Mouse (Mus musculus) neural tube, embryonic 11.5 days (tissue): ENCODE results near the gene Atoh8. TPM values are rescaled to one million over a fixed set of nuclear protein-coding genes. Genes with fewer than 3 reads are reported as not detected.
A peak's percentile ranks its signal among the peaks of the same experiment; 100 is the strongest.

ENCODE experiments used
- ATAC-seq: fragments of 200-750 bp; cut with Nextera tagmentation; 2 replicates; pipeline ENCODE4 v1.8.0; 2017; ENCODE audit warnings: moderate number of reproducible peaks, mild to moderate bottlenecking, moderate TSS enrichment, moderate library complexity; ENCODE audit not compliant: insufficient read depth, low FRiP score, low TSS enrichment
- DNase-seq: peaks from one replicate; pipeline ENCODE4 v3.0.0-alpha.2; 2015; ENCODE audit warnings: low spot score
- H3K27ac ChIP-seq: fragments of 300-500 bp; sonication (generic); 2 replicates; pipeline ENCODE4 v1.5.1; 2014; ENCODE audit warnings: low read depth, mild to moderate bottlenecking, low read length
- H3K27me3 ChIP-seq: fragments of 300-500 bp; sonication (generic); 2 replicates; pipeline ENCODE4 v1.6.1; 2014; ENCODE audit warnings: mild to moderate bottlenecking, low read length, mixed read lengths; ENCODE audit not compliant: control insufficient read depth, insufficient read depth
- H3K36me3 ChIP-seq: fragments of 300-500 bp; sonication (generic); 2 replicates; pipeline ENCODE4 v1.6.1; 2014; ENCODE audit warnings: mild to moderate bottlenecking, low read length, moderate library complexity, mixed read lengths; ENCODE audit not compliant: control insufficient read depth, insufficient read depth
- H3K4me1 ChIP-seq: fragments of 300-500 bp; sonication (generic); 2 replicates; pipeline ENCODE4 v1.6.1; 2014; ENCODE audit warnings: low read length, mixed read lengths; ENCODE audit not compliant: control insufficient read depth, insufficient read depth
- H3K4me2 ChIP-seq: fragments of 300-500 bp; sonication (generic); 2 replicates; pipeline ENCODE4 v1.6.1; 2014; ENCODE audit warnings: low read depth, mild to moderate bottlenecking, moderate library complexity
- H3K4me3 ChIP-seq: fragments of 300-500 bp; sonication (generic); 2 replicates; pipeline ENCODE4 v1.5.1; 2014; ENCODE audit warnings: low read depth, low read length
- H3K9ac ChIP-seq: fragments of 300-500 bp; sonication (generic); 2 replicates; pipeline ENCODE4 v1.6.1; 2014; ENCODE audit warnings: mild to moderate bottlenecking, low read length
- H3K9me3 ChIP-seq: fragments of 300-500 bp; sonication (generic); 2 replicates; pipeline ENCODE4 v1.6.1; 2016; ENCODE audit warnings: low read length; ENCODE audit not compliant: control insufficient read depth
- WGBS: fragments of 180-500 bp; shearing (Covaris S2); extraction: QIAGEN DNeasy Blood & Tissue Kit; methylation state at CpG from one replicate; pipeline ENCODE4 v1.1.7; 2014; 5-methylcytosine and 5-hydroxymethylcytosine counted together
- polyA plus RNA-seq: library from polyadenylated mRNA; unstranded; fragments of >200 nt; fragmentation: Nextera tagmentation; extraction: Ambion mirVana; gene quantifications from 2 replicates; pipeline ENCODE4 v1.2.1, GENCODE M21; 2014

Atoh8 gene
- polyA plus RNA-seq, 1 experiment from 2014 or later, result 8.5 TPM

GRCm38 (mm10) chr6:72227665-72228265 is 7.6 kb downstream of the Atoh8 start:
- Histone ChIP-seq H3K36me3 (no peaks in the 10 kb centered on the region), H3K4me1 (peaks cover 11% of the 10 kb centered on the region), H3K27me3 (peaks cover 9% of the 10 kb centered on the region), H3K4me3 (no peak overlapping the region), H3K4me2 (no peak overlapping the region), H3K9ac (no peak overlapping the region), H3K27ac (no peak overlapping the region), H3K9me3 (no peaks in the 10 kb centered on the region)
- DNase-seq, result no peak
- no peak for ATAC-seq
- WGBS, result 88% methylated on average over 9 of the region's 9 CpGs

- no peak overlapping the region for H3K27ac ChIP-seq
- no peaks in the 10 kb centered on the region for H3K36me3 ChIP-seq
- no peaks in the 10 kb centered on the region for H3K9me3 ChIP-seq
- DNase-seq (no peak), ATAC-seq (no peak)
- H3K4me2 ChIP-seq, result no peak overlapping the region
- peaks cover 9% of the 10 kb centered on the region for H3K27me3 ChIP-seq
- H3K9ac ChIP-seq, result no peak overlapping the region
- no peak overlapping the region for H3K4me3 ChIP-seq
- WGBS, result 91% methylated on average over 4 of the region's 4 CpGs
- peaks cover 19% of the 10 kb centered on the region for H3K4me1 ChIP-seq
Observed at GRCm38 (mm10) chr6:72227011-72227410, 8.4 kb downstream of the Atoh8 start.

GRCm38 (mm10) chr6:72225686-72226085 is 9.7 kb downstream of the Atoh8 start:
- no peak overlapping the region for H3K27ac ChIP-seq
- H3K4me2 ChIP-seq, result no peak overlapping the region
- H3K4me1 ChIP-seq, result peaks cover 22% of the 10 kb centered on the region
- 79% methylated on average over 3 of the region's 3 CpGs for whole genome bisulfite sequencing
- ATAC-seq, result no peak
- H3K9me3 ChIP-seq, result no peaks in the 10 kb centered on the region
- H3K36me3 ChIP-seq, result no peaks in the 10 kb centered on the region
- DNase-seq, result no peak
- H3K27me3 ChIP-seq, result peaks cover 6% of the 10 kb centered on the region
- no peak overlapping the region for H3K9ac ChIP-seq
- no peak overlapping the region for H3K4me3 ChIP-seq

- WGBS, result 55% methylated on average over 6 of the region's 6 CpGs
- DNase-seq (no peak), ATAC-seq (no peak)
- H3K9me3 ChIP-seq, result no peaks in the 10 kb centered on the region
- H3K36me3 ChIP-seq, result no peaks in the 10 kb centered on the region
- no peak overlapping the region for H3K9ac ChIP-seq
- peaks cover 29% of the 10 kb centered on the region for H3K4me1 ChIP-seq
- no peak overlapping the region for H3K4me2 ChIP-seq
- H3K27me3 ChIP-seq, result peaks cover 12% of the 10 kb centered on the region
- H3K27ac ChIP-seq, result no peak overlapping the region
- no peak overlapping the region for H3K4me3 ChIP-seq
Observed at GRCm38 (mm10) chr6:72223892-72224291, 11.5 kb downstream of the Atoh8 start.

- Histone ChIP-seq H3K4me1 (peaks cover 38% of the 10 kb centered on the region), H3K27ac (no peak overlapping the region), H3K9ac (no peak overlapping the region), H3K27me3 (peaks cover 15% of the 10 kb centered on the region), H3K36me3 (no peaks in the 10 kb centered on the region), H3K9me3 (no peaks in the 10 kb centered on the region), H3K4me3 (no peak overlapping the region), H3K4me2 (peak overlapping the region; percentile 13)
- DNase-seq (no peak), ATAC-seq (no peak)
- 49% methylated on average over 6 of the region's 6 CpGs for WGBS
Observed at GRCm38 (mm10) chr6:72222876-72223275, 12.5 kb downstream of the Atoh8 start.

- Histone ChIP-seq H3K36me3 (no peaks in the 10 kb centered on the region), H3K9ac (no peak overlapping the region), H3K4me2 (peak overlapping the region; percentile 13), H3K4me3 (no peak overlapping the region), H3K4me1 (peaks cover 44% of the 10 kb centered on the region), H3K27ac (no peak overlapping the region), H3K27me3 (peaks cover 15% of the 10 kb centered on the region), H3K9me3 (no peaks in the 10 kb centered on the region)
- DNase-seq (peak; percentile 72), ATAC-seq (peak; percentile 79)
- 0% methylated on average over 11 of the region's 11 CpGs for WGBS
Observed at GRCm38 (mm10) chr6:72222271-72222724, 13.1 kb downstream of the Atoh8 start.

- no peak overlapping the region for H3K4me2 ChIP-seq
- H3K4me1 ChIP-seq, result peaks cover 49% of the 10 kb centered on the region
- DNase-seq (no peak), ATAC-seq (no peak)
- 39% methylated on average over 6 of the region's 6 CpGs for WGBS
- H3K27ac ChIP-seq, result no peak overlapping the region
- peaks cover 15% of the 10 kb centered on the region for H3K27me3 ChIP-seq
- no peak overlapping the region for H3K9ac ChIP-seq
- H3K4me3 ChIP-seq, result no peak overlapping the region
- H3K36me3 ChIP-seq, result no peaks in the 10 kb centered on the region
- no peaks in the 10 kb centered on the region for H3K9me3 ChIP-seq
Observed at GRCm38 (mm10) chr6:72221271-72221670, 14.1 kb downstream of the Atoh8 start.

GRCm38 (mm10) chr6:72219549-72219948 is 15.8 kb downstream of the Atoh8 start:
- H3K9me3 ChIP-seq, result no peaks in the 10 kb centered on the region
- no peak overlapping the region for H3K27ac ChIP-seq
- H3K4me3 ChIP-seq, result no peak overlapping the region
- H3K36me3 ChIP-seq, result no peaks in the 10 kb centered on the region
- 57% methylated on average over 5 of the region's 5 CpGs for WGBS
- H3K4me1 ChIP-seq, result peaks cover 67% of the 10 kb centered on the region
- ATAC-seq, result no peak
- H3K9ac ChIP-seq, result no peak overlapping the region
- no peak overlapping the region for H3K4me2 ChIP-seq
- H3K27me3 ChIP-seq, result peaks cover 12% of the 10 kb centered on the region
- DNase-seq, result no peak

GRCm38 (mm10) chr6:72218281-72218680 is 17.1 kb downstream of the Atoh8 start:
- peaks cover 71% of the 10 kb centered on the region for H3K4me1 ChIP-seq
- H3K4me2 ChIP-seq, result no peak overlapping the region
- no peaks in the 10 kb centered on the region for H3K36me3 ChIP-seq
- H3K4me3 ChIP-seq, result no peak overlapping the region
- H3K27ac ChIP-seq, result no peak overlapping the region
- H3K27me3 ChIP-seq, result peaks cover 14% of the 10 kb centered on the region
- no peaks in the 10 kb centered on the region for H3K9me3 ChIP-seq
- DNase-seq, result no peak
- 33% methylated on average over 4 of the region's 4 CpGs for WGBS
- ATAC-seq, result no peak
- H3K9ac ChIP-seq, result no peak overlapping the region
